Mouse (Mus musculus) stomach, embryonic 14.5 days (tissue): ENCODE measurements at regions not wholly inside any gene's neighbourhood (a gene's known extent, or its start where the extent isn't known, plus 50 kb on each side); places are given as distances from the start of the nearest gene placed in this dataset.
"Not testable (repeated sequence)": the region's sequence is repeated elsewhere in the genome, so short reads cannot be mapped to it uniquely, and the experiment has no call there.

Source experiments
- ATAC-seq: fragments of 200-750 bp; cut with Nextera tagmentation; 2 replicates; pipeline ENCODE4 v1.8.0; 2017; ENCODE audit warnings: low read depth, moderate TSS enrichment; ENCODE audit not compliant: insufficient number of reproducible peaks, insufficient read depth, low FRiP score
- H3K27ac ChIP-seq: fragments of 300-500 bp; sonication (generic); 2 replicates; pipeline ENCODE4 v1.5.1; 2014; ENCODE audit warnings: mild to moderate bottlenecking, low read length, moderate library complexity, mixed read lengths
- H3K27me3 ChIP-seq: fragments of 300-500 bp; sonication (generic); 2 replicates; pipeline ENCODE4 v1.6.1; 2014; ENCODE audit warnings: low read length, control low read depth, mixed read lengths; ENCODE audit not compliant: control insufficient read depth, insufficient read depth
- H3K36me3 ChIP-seq: fragments of 300-500 bp; sonication (generic); 2 replicates; pipeline ENCODE4 v1.6.1; 2014; ENCODE audit warnings: mild to moderate bottlenecking, control low read depth, low read length, moderate library complexity, mixed read lengths; ENCODE audit not compliant: control insufficient read depth, insufficient read depth
- H3K4me1 ChIP-seq: fragments of 300-500 bp; sonication (generic); 2 replicates; pipeline ENCODE4 v1.6.1; 2014; ENCODE audit warnings: low read length, control low read depth, mixed read lengths; ENCODE audit not compliant: control insufficient read depth, insufficient read depth
- H3K4me2 ChIP-seq: fragments of 300-500 bp; sonication (generic); replicated peaks from 2 replicates; pipeline ENCODE4 v1.6.1; 2014; ENCODE audit warnings: low read depth, low read length, control low read depth
- H3K4me3 ChIP-seq: fragments of 300-500 bp; sonication (generic); 2 replicates; pipeline ENCODE4 v1.5.1; 2014; ENCODE audit warnings: low read depth, low read length, control low read depth
- H3K9ac ChIP-seq: fragments of 300-500 bp; sonication (generic); replicated peaks from 2 replicates; pipeline ENCODE4 v1.6.1; 2014; ENCODE audit warnings: low read depth, mild to moderate bottlenecking, control low read depth, low read length, moderate library complexity, mixed read lengths
- H3K9me3 ChIP-seq: fragments of 300-500 bp; sonication (generic); 2 replicates; pipeline ENCODE4 v1.6.1; 2016; ENCODE audit warnings: low read depth, low read length, control low read depth; ENCODE audit not compliant: control insufficient read depth
- WGBS: fragments of 180-500 bp; shearing (Covaris S2); extraction: QIAGEN DNeasy Blood & Tissue Kit; methylation state at CpG from one replicate; pipeline ENCODE4 v1.1.7; 2014; 5-methylcytosine and 5-hydroxymethylcytosine counted together

DNA sequence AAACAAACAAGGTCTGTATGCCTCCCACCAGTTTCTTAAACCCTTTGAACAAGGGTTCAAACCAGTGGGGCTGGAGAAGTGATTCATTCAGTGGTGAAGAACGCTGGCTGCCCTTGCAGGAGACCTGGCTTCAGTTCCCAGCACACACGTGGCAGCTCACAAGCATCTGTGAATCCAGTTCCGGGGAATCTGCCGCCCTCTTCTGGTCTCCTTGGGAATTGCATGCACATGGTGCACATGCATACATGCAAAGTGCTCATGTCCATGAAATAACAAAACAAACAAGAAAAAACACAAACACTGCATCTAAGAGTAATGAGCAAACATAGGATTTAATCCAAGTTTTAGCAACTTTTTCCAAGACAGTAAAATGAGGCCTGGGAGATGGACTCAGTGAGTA, 108.5 kb upstream of the Ubl3 start:
- no peak overlapping the region for H3K9ac ChIP-seq
- H3K4me1 ChIP-seq: no peaks in the 10 kb centered on the region
- H3K4me2 ChIP-seq: no peak overlapping the region
- H3K4me3 ChIP-seq: no peak overlapping the region
- no peak for ATAC-seq
- WGBS: 85% methylated on average over 4 of the region's 4 CpGs
- no peak overlapping the region for H3K27ac ChIP-seq
- H3K36me3 ChIP-seq: no peaks in the 10 kb centered on the region
- H3K27me3 ChIP-seq: no peaks in the 10 kb centered on the region
- H3K9me3 ChIP-seq: no peaks in the 10 kb centered on the region; the same call in 1 of the 2 replicates

DNA sequence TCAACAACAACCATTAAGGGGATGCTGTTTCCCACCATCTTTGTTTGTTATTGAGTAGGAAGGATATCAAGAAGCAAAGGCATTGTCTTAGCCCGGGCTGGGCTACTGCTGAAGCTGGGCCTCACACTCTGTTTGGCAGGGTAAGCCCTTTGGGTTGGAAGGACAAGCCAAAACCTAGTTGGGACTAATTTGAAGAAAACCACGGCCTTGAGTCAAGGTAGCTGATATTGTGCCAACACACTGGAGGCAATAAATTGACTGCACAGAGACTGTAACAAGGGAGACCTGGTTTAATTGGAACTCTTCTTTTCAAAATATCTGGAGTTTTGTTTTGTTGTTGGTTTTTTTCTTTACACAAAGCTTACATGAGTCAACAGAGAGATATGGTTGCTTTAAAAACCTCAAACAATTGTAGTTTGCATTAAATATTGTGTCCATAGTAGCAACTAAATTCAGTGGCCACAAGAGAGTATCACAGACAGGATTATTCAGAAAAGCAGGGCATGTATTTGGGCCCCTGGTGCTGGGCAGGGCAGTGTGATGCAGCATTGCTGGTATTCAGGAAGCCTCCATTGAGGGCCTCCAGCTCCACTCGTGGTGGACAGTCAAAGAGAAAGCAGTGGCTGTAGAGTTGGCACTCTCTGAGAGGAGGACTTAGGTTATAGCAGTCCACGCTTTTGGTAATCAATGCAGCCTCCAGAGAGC, 105.5 kb upstream of the Ubl3 start:
- no peak overlapping the region for H3K9ac ChIP-seq
- H3K27ac ChIP-seq: no peak overlapping the region
- no peaks in the 10 kb centered on the region for H3K4me1 ChIP-seq
- H3K27me3 ChIP-seq: no peaks in the 10 kb centered on the region
- 74% methylated on average over 4 of the region's 4 CpGs for WGBS
- H3K4me3 ChIP-seq: no peak overlapping the region
- no peaks in the 10 kb centered on the region; the same call in 1 of the 2 replicates for H3K9me3 ChIP-seq
- no peaks in the 10 kb centered on the region for H3K36me3 ChIP-seq
- ATAC-seq: no peak
- H3K4me2 ChIP-seq: no peak overlapping the region

DNA sequence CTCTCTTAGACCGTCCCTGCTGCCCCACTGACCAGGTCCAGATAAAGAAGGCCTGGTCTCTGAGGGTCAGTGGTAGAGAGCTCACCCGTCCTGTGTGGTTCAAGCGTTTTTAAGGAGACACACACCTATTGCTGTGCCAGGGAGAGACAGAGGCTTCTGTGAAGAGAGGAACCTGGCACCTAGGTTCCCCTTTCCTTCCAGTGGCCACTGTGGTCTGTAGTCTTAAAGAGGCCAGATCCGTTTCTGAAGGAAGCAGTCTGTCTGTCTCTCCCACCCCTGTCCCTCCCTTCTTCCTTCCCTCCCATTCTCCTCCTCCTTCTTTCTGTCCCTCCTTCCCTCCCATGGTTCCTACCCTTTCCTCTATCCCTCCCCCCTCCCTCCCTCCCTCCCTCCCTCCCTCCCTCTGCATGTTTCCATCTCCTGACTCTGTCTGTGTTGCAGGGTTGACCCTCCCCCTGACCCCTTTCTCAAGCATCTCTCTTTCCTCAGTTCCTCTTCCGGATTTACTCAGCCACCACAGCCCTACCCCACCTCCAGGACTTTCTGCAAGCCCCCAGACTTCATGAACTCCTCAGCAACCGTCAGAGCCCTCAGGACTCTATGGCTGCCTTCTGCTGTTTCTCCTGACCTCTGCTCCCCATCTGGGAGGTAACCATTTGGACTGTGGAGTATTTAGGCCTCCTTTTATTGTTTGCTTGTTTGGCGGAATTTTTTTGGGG, 100.1 kb upstream of the Ubl3 start:
- Histone ChIP-seq H3K4me2 (no peak overlapping the region), H3K4me3 (no peak overlapping the region), H3K27me3 (no peaks in the 10 kb centered on the region), H3K36me3 (no peaks in the 10 kb centered on the region), H3K27ac (no peak overlapping the region), H3K4me1 (no peaks in the 10 kb centered on the region), H3K9me3 (no peaks in the 10 kb centered on the region), H3K9ac (no peak overlapping the region)
- ATAC-seq: no peak
- WGBS: 63% methylated on average over 7 of the region's 7 CpGs

DNA sequence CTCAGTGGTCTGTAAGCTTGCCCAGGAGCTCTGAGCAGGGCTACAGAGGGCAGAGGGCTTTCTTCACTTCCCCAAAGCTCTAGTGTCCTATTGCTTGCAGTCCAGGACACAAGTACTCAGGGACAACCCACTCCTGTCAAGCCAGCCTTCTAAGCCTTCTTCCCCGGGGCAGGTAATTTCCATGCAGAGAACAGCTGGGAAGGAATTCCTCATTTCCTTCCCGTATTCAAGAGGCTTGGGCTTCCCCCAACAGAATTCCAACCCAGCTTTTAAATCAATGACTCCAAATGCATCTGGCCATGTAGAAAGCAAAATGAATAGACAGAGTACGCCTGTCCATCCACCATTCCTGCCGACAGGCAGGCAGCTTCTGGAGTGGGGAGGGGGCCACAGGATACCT, 99.1 kb upstream of the Ubl3 start:
- H3K27ac ChIP-seq: no peak overlapping the region
- no peak overlapping the region for H3K4me3 ChIP-seq
- H3K9me3 ChIP-seq: no peaks in the 10 kb centered on the region
- H3K36me3 ChIP-seq: no peaks in the 10 kb centered on the region
- no peak overlapping the region for H3K9ac ChIP-seq
- 60% methylated on average over 4 of the region's 4 CpGs for WGBS
- no peaks in the 10 kb centered on the region for H3K4me1 ChIP-seq
- H3K27me3 ChIP-seq: no peaks in the 10 kb centered on the region
- H3K4me2 ChIP-seq: no peak overlapping the region
- no peak for ATAC-seq

DNA sequence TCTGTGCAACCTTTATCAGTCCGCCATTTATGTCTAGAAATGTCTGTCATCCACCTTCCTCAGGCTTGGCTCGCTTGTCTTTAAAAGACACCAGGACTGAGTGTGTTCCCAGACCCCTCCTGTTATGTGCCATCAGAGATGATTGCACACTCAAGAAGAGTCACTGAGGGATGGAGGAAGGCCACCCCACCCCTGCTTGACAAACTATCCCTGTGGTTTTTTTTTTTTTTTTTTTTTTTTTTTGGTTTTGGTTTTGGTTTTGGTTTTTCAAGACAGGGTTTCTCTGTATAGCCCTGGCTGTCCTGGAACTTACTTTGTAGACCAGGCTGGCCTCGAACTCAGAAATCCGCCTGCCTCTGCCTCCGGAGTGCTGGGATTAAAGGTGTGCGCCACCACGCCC, 97.0 kb upstream of the Ubl3 start:
- not testable (repeated sequence) for H3K4me2 ChIP-seq, H3K4me1 ChIP-seq, H3K9ac ChIP-seq, H3K27me3 ChIP-seq, H3K36me3 ChIP-seq, ATAC-seq, H3K4me3 ChIP-seq, H3K27ac ChIP-seq, H3K9me3 ChIP-seq
- WGBS: 91% methylated on average over 7 of the region's 7 CpGs

DNA sequence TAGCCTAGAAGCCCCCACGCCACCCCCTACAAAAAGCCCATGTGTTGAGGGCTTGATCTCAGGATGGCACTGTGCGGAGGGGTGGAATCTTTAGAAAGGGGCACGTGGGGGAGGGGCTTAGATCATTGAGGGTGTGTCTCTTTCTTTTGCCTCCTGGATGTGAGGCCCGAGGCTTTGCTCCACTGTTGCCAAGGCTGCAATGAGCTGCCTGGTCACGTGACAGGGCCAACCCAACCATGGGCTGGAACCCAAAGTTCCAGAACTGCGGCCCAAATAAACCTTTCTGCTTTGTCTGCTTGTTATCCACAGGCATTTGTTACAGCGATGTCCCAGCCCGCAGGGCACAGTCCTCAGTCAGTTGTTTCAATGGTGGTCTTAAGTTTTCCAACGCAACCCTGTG, 96.5 kb upstream of the Ubl3 start:
- no peaks in the 10 kb centered on the region for H3K27me3 ChIP-seq
- no peak overlapping the region for H3K4me3 ChIP-seq
- 80% methylated on average over 9 of the region's 9 CpGs for WGBS
- no peak overlapping the region for H3K4me2 ChIP-seq
- H3K9ac ChIP-seq: no peak overlapping the region
- H3K9me3 ChIP-seq: no peaks in the 10 kb centered on the region
- H3K4me1 ChIP-seq: no peaks in the 10 kb centered on the region
- H3K36me3 ChIP-seq: no peaks in the 10 kb centered on the region
- no peak overlapping the region for H3K27ac ChIP-seq
- no peak for ATAC-seq

DNA sequence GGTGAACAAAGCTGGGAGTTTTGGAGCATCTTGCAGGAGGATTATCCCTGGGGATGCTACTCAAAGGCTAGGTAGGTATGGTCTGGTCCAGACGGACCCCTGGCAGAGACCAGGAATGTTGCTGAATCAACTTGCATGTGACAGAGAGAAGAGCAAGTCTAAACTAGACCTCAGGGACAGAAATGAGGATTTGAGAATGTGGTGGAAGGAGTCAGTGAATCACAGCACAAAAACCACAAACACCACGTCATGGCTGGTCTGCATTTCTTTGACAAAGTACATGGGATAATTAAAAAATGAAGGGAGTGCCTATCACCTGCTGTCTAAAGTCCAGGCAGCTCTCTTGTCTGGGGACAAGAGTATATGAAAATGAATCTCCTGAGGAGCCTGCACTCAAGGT, 95.1 kb upstream of the Ubl3 start:
- Histone ChIP-seq H3K9ac (no peak overlapping the region), H3K4me1 (no peaks in the 10 kb centered on the region), H3K4me2 (no peak overlapping the region), H3K36me3 (no peaks in the 10 kb centered on the region), H3K27me3 (no peaks in the 10 kb centered on the region), H3K4me3 (no peak overlapping the region), H3K27ac (no peak overlapping the region), H3K9me3 (no peaks in the 10 kb centered on the region)
- WGBS: 54% methylated on average over 2 of the region's 2 CpGs
- no peak for ATAC-seq

DNA sequence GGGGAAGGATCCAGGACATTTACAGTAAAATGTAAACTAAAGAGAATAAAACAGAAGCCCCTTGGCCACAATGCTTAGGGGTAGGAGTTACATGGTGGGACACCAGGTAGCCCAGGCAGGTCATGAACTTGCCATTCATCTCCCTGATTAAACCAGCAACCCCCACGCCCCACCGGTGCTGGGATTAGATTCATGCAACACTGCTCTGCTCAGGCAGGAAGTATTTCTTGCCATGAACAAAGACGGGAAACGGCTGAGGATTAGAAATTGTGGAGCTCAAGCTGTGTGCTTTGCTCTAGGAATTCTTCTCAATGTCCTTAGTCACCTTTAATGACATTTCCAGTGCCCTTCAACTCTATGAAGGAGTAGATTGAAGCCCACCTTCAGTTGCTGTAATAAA, 93.2 kb upstream of the Ubl3 start:
- H3K27ac ChIP-seq: no peak overlapping the region

More for the DNA sequence above, 93.2 kb upstream of the Ubl3 start:
- H3K4me3 ChIP-seq: no peak overlapping the region
- no peak for ATAC-seq
- H3K36me3 ChIP-seq: no peaks in the 10 kb centered on the region
- H3K4me1 ChIP-seq: no peaks in the 10 kb centered on the region
- WGBS: 49% methylated on average over 4 of the region's 4 CpGs
- no peak overlapping the region for H3K4me2 ChIP-seq
- no peak overlapping the region for H3K9ac ChIP-seq
- H3K27me3 ChIP-seq: no peaks in the 10 kb centered on the region
- no peaks in the 10 kb centered on the region for H3K9me3 ChIP-seq
